Mouse (Mus musculus): ENCODE measurements around the gene Kat6b. TPM values are rescaled to one million over a fixed set of nuclear protein-coding genes. Genes with fewer than 3 reads are reported as not detected.
"Not testable (repeated sequence)": the region's sequence is repeated elsewhere in the genome, so short reads cannot be mapped to it uniquely, and the experiment has no call there.

Gene Kat6b
- polyA plus RNA-seq, 1 experiment from 2014 or later, result 12.0 TPM

DNA sequence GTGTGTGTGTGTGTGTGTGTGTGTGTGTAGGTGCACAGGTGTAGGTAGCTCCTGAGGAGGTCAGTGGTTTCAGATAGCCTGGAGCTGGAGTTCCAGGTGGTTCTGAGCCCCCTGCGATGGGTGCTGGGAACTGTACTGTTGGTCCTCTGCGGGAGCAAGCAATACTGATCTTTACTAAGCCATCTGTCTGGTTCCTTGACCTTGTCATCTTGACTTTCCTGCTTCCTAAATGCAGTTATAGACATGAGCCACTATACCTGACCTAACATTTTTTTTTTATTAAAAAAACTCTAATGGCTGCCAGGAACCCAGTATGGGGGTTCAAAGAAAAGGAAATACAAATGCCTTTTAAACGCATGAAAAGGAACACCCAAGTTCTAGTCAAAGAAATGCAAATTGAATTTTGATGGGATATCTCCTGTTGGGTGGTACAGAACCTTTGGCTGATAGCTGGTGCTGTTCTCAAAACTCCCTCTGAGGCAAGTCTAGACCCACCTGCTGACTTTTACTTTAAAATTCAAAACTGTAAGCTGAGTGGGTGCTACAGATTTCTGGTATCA is 4.8 kb downstream of the Kat6b start:
- no peaks in the 10 kb centered on the region for H3K36me3 ChIP-seq
- H3K4me3 ChIP-seq, result no peak overlapping the region
- H3K4me1 ChIP-seq, result no peaks in the 10 kb centered on the region
- 91% methylated on average over 3 of the region's 3 CpGs for whole genome bisulfite sequencing
- H3K9ac ChIP-seq, result no peak overlapping the region
- H3K27ac ChIP-seq, result no peak overlapping the region
- no peak overlapping the region for H3K4me2 ChIP-seq
- no peaks in the 10 kb centered on the region for H3K9me3 ChIP-seq
- ATAC-seq (ENCODE audit: borderline replicate concordance, extremely low read depth, low FRiP score, low TSS enrichment), result no peak
- H3K27me3 ChIP-seq, result no peaks in the 10 kb centered on the region

DNA sequence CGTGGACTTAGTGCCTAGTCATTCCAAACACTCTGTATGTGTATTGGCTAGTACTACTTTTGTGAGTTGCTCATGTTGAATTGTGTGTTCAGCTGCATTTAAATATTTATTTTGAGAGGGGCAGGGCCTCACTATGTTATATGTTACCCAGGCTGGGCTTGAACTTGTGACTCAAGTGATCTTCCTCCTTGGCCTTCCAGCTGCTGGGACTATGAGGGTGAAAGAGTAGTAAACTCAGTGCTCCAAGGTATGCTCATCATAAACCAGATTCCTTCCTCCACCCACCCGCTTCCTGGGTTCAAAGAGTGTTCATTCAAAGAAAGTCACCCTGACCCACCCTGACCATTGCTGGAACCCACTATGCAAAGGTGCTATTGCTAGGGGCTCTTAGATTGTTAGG is 5.9 kb downstream of the Kat6b start:
- ATAC-seq (ENCODE audit: borderline replicate concordance, extremely low read depth, low FRiP score, low TSS enrichment); H3K36me3 ChIP-seq; H3K4me1 ChIP-seq; H3K4me3 ChIP-seq; H3K9ac ChIP-seq; H3K27ac ChIP-seq; H3K4me2 ChIP-seq; H3K9me3 ChIP-seq; H3K27me3 ChIP-seq: not testable (repeated sequence)
- 75% methylated on average over 2 of the region's 2 CpGs for WGBS

DNA sequence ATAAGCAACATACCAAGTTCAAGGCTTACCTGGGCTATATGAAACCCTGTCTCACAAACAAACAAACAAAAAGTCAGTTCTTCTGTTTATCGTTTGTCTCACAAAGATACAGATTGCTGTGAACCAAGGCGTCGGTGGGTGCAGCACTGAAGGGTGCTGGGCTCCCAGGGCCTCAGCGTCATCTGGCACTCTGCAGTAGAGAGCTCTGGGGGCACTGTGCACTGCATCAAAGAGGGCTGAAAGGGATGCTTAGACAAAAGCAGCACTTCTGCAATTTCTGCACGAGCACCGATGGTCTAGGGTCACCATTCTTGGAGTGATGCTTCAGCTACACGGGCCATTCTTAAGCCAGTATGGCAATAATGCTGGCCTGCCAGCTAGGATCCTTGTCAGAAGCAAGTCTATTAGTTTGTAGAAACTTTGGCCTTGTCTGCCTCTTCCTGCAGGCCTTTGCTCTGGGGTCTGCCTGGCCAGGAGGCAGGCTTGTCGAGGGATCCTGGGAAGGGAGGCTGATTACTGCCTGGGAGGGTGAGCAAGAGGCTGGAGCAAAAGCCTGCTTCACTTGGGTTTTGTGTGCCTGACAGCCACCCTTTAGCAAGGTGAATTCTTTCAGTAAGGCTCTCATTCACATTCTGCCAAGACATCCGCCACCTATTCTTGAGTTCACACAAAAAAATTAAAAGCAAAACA is 7.3 kb downstream of the Kat6b start:
- H3K27ac ChIP-seq; H3K36me3 ChIP-seq; H3K9me3 ChIP-seq; H3K9ac ChIP-seq; H3K27me3 ChIP-seq; H3K4me1 ChIP-seq; ATAC-seq (ENCODE audit: borderline replicate concordance, extremely low read depth, low FRiP score, low TSS enrichment); H3K4me3 ChIP-seq; H3K4me2 ChIP-seq: not testable (repeated sequence)
- 78% methylated on average over 8 of the region's 9 CpGs for WGBS

DNA sequence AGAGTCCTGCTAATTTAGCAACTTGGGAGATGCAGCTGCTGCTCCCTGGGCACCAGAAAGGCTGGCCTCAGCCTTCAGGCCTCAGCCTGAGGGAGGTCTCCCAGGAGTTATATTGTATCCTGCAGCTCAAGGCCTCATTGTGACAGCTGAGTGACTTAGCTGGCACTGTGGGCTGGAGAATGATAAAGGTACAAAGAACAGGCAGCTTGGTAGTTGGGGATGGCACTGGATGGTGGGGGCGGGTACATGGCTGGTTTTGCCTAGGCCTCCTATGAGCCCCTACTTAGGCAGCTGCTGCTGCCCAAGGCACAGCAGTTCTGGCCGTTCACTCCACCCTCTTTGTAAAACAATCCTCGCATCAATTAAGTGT is 7.9 kb downstream of the Kat6b start:
- H3K36me3 ChIP-seq, result no peaks in the 10 kb centered on the region
- no peak for ATAC-seq (ENCODE audit: borderline replicate concordance, extremely low read depth, low FRiP score, low TSS enrichment)
- no peaks in the 10 kb centered on the region for H3K27me3 ChIP-seq
- no peak overlapping the region for H3K4me2 ChIP-seq
- 86% methylated on average over 3 of the region's 3 CpGs for WGBS
- H3K9me3 ChIP-seq, result no peaks in the 10 kb centered on the region
- H3K4me3 ChIP-seq, result no peak overlapping the region
- no peak overlapping the region for H3K9ac ChIP-seq
- no peaks in the 10 kb centered on the region for H3K4me1 ChIP-seq
- H3K27ac ChIP-seq, result no peak overlapping the region

DNA sequence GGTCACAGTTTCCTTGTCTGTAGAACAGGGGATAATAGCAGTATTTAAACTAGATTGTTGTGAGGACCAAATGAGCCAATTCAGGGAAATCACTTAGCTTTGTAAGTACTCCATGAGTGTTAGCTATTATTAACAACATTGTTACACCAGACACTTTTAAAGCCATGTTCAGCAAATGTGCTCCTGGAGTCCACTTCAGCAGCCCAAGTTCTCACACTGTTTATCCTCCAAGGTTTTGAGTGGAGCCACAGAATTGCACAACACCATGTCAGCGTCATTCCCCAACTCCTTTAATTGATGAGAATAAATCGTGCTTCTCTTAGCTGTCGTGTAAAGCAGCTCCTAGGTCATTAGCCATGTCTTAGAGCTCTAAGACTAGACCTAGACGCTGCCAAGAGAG is 8.9 kb downstream of the Kat6b start:
- H3K9ac ChIP-seq, result no peak overlapping the region
- ATAC-seq (ENCODE audit: borderline replicate concordance, extremely low read depth, low FRiP score, low TSS enrichment), result no peak
- H3K4me2 ChIP-seq, result no peak overlapping the region
- no peak overlapping the region for H3K4me3 ChIP-seq
- no peak overlapping the region for H3K27ac ChIP-seq
- 28% methylated on average over 4 of the region's 4 CpGs for whole genome bisulfite sequencing
- no peaks in the 10 kb centered on the region for H3K9me3 ChIP-seq
- no peaks in the 10 kb centered on the region for H3K4me1 ChIP-seq
- H3K27me3 ChIP-seq, result no peaks in the 10 kb centered on the region
- H3K36me3 ChIP-seq, result no peaks in the 10 kb centered on the region

DNA sequence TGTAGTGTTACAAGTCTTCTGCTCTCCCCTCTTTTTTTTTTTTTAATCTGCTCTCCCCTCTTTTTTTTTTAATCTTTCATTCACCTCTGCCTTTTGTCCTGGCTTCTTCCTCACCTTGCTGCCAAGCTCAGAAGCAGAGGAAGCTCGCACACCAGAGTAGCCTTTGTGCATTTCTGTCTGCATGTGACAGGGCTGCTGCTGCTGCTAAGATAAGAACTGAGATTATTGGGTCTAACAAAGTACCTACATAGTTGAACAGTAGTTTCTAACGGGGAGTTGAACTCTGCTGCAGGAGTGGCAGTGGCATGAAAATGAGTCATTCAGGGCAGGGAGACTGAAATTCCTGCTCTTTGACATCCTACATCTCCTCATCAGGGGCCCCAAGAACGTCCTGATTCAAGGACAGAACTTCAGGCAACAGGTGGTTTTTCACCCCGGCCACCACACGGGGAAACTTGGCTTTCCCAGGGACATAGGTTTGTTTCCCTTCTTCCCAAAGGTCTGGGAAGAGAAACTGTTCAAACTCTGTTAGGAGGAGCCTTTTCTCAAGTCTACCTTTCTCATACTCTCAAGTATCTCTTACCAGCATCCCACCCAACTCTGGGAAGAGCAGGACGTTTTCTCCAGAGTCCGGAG is 17.2 kb downstream of the Kat6b start:
- Histone ChIP-seq H3K27me3 (0 out of 2 replicates have a peak, but pooled peaks cover 2% of the 10 kb centered on the region), H3K4me2 (peak overlapping the region; percentile 94), H3K4me1 (peaks cover 21% of the 10 kb centered on the region), H3K36me3 (no peaks in the 10 kb centered on the region), H3K9ac (peak overlapping the region; percentile 71), H3K27ac (peak overlapping the region; percentile 93), H3K4me3 (peak overlapping the region; percentile 78), H3K9me3 (no peaks in the 10 kb centered on the region)
- 3% methylated on average over 7 of the region's 7 CpGs for WGBS
- ATAC-seq (ENCODE audit: borderline replicate concordance, extremely low read depth, low FRiP score, low TSS enrichment), result no peak

DNA sequence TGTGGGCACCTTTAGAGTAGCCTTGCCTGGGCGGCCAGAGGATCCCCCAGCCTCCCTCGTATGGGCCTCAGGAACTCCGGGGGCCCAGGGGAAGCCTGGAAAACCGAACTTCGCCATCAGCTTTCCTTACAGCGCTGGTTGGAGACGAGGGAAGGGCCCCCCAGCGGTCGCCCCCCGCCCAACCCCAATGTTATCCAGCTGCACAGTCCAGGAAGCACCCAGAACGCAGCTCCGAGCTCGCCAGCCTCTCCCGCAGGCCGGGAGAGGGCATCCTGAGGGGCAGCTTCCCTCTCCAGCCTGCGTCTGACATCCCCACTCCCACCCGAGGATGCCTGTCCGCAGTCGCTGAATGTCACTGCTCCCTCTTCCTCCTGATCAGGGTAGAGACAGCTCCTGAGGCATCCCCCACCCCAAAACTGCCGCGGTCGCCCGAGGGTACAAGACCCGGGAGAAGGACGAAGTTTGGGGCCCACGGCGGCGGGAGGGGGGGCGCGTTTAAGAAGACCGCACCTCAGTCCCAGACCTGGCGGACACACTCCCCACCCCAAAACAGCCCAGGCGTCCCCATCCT is 17.9 kb downstream of the Kat6b start:
- under 1% methylated on average over 33 of the region's 33 CpGs for WGBS
- peaks cover 21% of the 10 kb centered on the region for H3K4me1 ChIP-seq
- 0 out of 2 replicates have a peak, but pooled peaks cover 2% of the 10 kb centered on the region for H3K27me3 ChIP-seq
- peak overlapping the region; percentile 71 for H3K9ac ChIP-seq
- no peak for ATAC-seq (ENCODE audit: borderline replicate concordance, extremely low read depth, low FRiP score, low TSS enrichment)
- peak overlapping the region; percentile 78 for H3K4me3 ChIP-seq
- peak overlapping the region; percentile 93 for H3K27ac ChIP-seq
- H3K9me3 ChIP-seq, result no peaks in the 10 kb centered on the region
- H3K4me2 ChIP-seq, result peak overlapping the region; percentile 94
- no peaks in the 10 kb centered on the region for H3K36me3 ChIP-seq

DNA sequence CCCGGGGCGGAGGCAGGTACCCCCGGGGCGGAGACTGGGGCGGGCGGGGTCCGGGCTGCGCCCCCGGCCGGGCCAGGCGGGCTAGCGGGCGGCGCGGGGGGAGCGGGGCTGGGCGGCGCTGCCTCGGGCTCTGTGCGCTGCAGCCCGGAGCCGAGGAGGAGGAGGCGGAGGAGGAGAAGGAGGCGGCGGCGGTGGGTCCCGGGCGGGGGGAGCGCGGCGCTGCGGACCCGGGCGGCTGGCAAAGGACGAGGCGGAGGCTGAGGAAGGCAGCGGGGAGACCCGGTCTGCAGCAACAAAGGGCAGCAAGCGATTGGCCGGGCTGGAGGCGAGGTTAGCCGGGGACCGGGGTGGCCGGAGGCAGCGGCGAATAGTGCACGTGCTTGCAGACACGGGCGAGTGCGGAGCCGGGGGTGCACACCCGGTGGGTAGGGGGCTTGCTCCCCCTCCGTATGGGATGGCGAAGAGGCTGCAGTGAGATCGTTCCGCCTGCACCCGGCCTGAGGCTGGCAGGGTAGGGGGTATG is 18.5 kb downstream of the Kat6b start:
- 1% methylated on average over 53 of the region's 57 CpGs for WGBS
- peak; percentile 13 for ATAC-seq (ENCODE audit: borderline replicate concordance, extremely low read depth, low FRiP score, low TSS enrichment)

DNA sequence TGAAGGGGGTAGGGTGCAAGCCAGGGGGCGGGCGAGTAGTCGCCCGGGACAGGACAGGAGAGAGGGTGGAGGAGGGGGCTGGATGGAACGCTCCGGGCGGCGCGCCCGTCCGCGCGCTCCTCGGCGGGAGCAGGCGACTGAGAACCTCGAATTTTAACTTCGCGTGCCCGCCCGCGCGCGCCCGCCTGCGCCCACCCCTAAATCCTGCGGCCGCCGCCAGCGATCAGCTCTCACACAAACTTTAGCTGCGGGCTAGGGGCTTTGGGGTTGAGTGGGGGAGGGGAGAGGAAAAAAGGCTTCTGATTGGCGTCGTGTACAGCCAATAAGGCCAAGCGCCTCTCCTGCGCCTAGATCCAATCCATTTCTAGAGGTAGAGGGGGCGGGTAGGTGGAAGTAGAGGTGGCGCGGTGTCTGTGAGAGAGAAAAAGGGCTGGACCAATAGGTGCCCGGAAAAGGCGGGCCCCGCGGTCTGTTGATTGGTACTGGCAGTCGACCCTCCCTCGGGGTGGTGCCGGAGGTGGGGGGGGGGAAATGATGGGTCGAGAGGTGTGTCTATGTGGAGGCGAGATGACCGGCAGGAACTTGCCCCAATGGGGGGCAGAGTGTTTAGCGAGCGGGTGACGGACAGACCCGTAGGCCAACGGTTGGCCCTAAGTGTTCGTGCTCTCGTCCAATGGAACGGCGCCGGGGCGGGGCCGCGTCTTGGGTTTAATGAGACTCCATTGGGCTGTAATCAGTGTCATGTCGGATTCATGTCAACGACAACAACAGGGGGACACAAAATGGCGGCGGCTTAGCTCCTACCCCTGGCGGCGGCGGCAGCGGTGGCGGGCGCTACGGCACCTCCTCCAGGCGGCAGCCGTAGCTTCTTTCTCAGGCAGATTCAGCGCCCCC is 19.2 kb downstream of the Kat6b start:
- peak overlapping the region; percentile 94 for H3K4me2 ChIP-seq
- peak overlapping the region; percentile 98 for H3K27ac ChIP-seq
- peak overlapping the region; percentile 81 for H3K9ac ChIP-seq
- H3K27me3 ChIP-seq, result 0 out of 2 replicates have a peak, but pooled peaks cover 2% of the 10 kb centered on the region
- peaks cover 21% of the 10 kb centered on the region for H3K4me1 ChIP-seq
- under 1% methylated on average over 72 of the region's 75 CpGs for WGBS
- no peaks in the 10 kb centered on the region for H3K9me3 ChIP-seq
- no peaks in the 10 kb centered on the region for H3K36me3 ChIP-seq
- peak overlapping the region; percentile 78 for H3K4me3 ChIP-seq
- ATAC-seq (ENCODE audit: borderline replicate concordance, extremely low read depth, low FRiP score, low TSS enrichment), result peak; percentile 96

More for the DNA sequence above, 18.5 kb downstream of the Kat6b start:
- H3K27me3 ChIP-seq, result 0 out of 2 replicates have a peak, but pooled peaks cover 2% of the 10 kb centered on the region
- H3K27ac ChIP-seq, result peak overlapping the region; percentile 93
- peaks cover 21% of the 10 kb centered on the region for H3K4me1 ChIP-seq
- no peaks in the 10 kb centered on the region for H3K9me3 ChIP-seq
- H3K36me3 ChIP-seq, result no peaks in the 10 kb centered on the region
- H3K9ac ChIP-seq, result peak overlapping the region; percentile 71
- H3K4me3 ChIP-seq, result peak overlapping the region; percentile 78
- H3K4me2 ChIP-seq, result peak overlapping the region; percentile 94

DNA sequence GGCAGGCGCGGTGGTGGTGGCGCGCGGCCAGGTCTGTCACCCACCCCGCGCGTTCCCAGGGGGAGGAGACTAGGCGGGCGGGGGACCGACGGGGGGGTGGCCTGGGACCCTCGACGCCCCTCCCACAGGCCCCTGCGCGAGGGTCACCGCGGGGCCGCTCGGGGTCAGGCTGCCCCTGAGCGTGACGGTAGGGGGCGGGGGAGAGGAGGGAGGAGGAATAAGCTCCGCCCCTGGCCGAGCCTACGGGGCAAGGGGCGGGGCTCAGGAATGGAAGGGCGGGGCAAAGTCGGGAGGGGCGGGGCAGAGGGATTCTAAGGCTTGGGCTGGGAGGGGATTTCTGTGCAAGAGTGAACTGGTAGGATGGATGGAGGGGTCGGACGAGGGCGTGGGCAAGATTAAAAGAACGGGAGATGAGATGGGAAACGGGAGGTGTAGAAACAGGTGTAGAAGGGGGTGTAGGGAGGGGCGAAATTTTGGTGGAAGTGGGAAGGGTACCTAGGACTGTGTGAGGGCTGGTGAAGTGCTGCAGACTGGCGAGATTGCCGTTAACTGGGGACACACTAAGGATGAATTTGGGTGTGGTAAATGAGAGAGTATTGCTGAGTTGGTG is 19.9 kb downstream of the Kat6b start:
- WGBS, result 1% methylated on average over 38 of the region's 38 CpGs
- 0 out of 2 replicates have a peak, but pooled peaks cover under 1% of the 10 kb centered on the region for H3K27me3 ChIP-seq
- no peaks in the 10 kb centered on the region for H3K36me3 ChIP-seq
- peak overlapping the region; percentile 78 for H3K4me3 ChIP-seq
- H3K4me2 ChIP-seq, result peak overlapping the region; percentile 62
- H3K4me1 ChIP-seq, result peaks cover 21% of the 10 kb centered on the region
- H3K9me3 ChIP-seq, result no peaks in the 10 kb centered on the region
- H3K9ac ChIP-seq, result peak overlapping the region; percentile 81
- H3K27ac ChIP-seq, result peak overlapping the region; percentile 98
- peak; percentile 28 for ATAC-seq (ENCODE audit: borderline replicate concordance, extremely low read depth, low FRiP score, low TSS enrichment)

DNA sequence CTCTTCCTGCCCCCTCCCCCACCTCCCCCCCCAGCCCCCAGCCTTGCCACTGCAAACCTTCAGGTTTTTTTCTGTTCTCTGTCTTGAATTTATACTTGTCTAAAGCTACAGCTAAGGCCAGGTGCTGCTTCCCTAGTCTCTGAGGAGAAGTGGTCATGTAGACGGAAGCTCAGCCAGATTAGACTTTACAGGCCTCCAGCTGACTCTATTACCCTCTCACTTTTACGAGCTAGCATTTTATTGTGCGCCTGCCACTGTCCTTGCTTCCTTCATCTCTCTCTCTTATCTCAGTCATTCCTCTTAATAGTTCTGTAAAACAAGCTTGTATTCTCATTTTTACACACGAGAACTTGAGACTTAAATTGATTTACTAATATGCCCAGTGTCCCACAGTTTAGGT is 23.8 kb downstream of the Kat6b start:
- peaks cover 11% of the 10 kb centered on the region; the same call in 1 of the 2 replicates for H3K4me1 ChIP-seq
- WGBS, result 63% methylated on average over 4 of the region's 4 CpGs
- H3K4me2 ChIP-seq, result no peak overlapping the region
- no peak for ATAC-seq (ENCODE audit: borderline replicate concordance, extremely low read depth, low FRiP score, low TSS enrichment)
- no peaks in the 10 kb centered on the region for H3K9me3 ChIP-seq
- no peaks in the 10 kb centered on the region for H3K36me3 ChIP-seq
- H3K9ac ChIP-seq, result no peak overlapping the region
- H3K27me3 ChIP-seq, result no peaks in the 10 kb centered on the region
- no peak overlapping the region for H3K4me3 ChIP-seq
- no peak overlapping the region for H3K27ac ChIP-seq

Data from lung, embryonic 15.5 days (tissue).